Mouse (Mus musculus) cerebellum, postnatal 4 days (tissue): ENCODE measurements at regions not wholly inside any gene's neighbourhood (a gene's known extent, or its start where the extent isn't known, plus 50 kb on each side); places are given as distances from the start of the nearest gene placed in this dataset.
"Not testable (repeated sequence)": the region's sequence is repeated elsewhere in the genome, so short reads cannot be mapped to it uniquely, and the experiment has no call there.

Experiments used
- DNase-seq, 2 experiments: peaks; one replicate each; pipeline ENCODE4 v3.0.0; 2022; ENCODE audit warnings: low spot score in 2 of 2, mixed read lengths in 1 of 2

GRCm38 (mm10) chr6:47745856-47746255, 67.4 kb downstream of the Pdia4 start:
- not testable (repeated sequence) for DNase-seq

GRCm38 (mm10) chr6:47743856-47744255, 69.4 kb downstream of the Pdia4 start:
- not testable (repeated sequence) for DNase-seq

GRCm38 (mm10) chr6:47740216-47740615, 73.0 kb downstream of the Pdia4 start:
- not testable (repeated sequence) for DNase-seq

- peak in 1 of 2 experiments; percentile 65 for DNase-seq
Measured at GRCm38 (mm10) chr6:47739696-47740095, 73.5 kb downstream of the Pdia4 start.

GRCm38 (mm10) chr6:47737972-47738371, 75.3 kb downstream of the Pdia4 start:
- not testable (repeated sequence) for DNase-seq
